Mouse (Mus musculus) right cerebral cortex, postnatal 36 days (tissue): Measurements from ENCODE around the gene Higd1a.

Experiments used
- DNase-seq, 2 experiments: peaks; one replicate each; pipeline ENCODE4 v3.0.0; 2022; ENCODE audit warnings: low spot score in 2 of 2, mixed read lengths in 1 of 2

The Higd1a gene

DNA sequence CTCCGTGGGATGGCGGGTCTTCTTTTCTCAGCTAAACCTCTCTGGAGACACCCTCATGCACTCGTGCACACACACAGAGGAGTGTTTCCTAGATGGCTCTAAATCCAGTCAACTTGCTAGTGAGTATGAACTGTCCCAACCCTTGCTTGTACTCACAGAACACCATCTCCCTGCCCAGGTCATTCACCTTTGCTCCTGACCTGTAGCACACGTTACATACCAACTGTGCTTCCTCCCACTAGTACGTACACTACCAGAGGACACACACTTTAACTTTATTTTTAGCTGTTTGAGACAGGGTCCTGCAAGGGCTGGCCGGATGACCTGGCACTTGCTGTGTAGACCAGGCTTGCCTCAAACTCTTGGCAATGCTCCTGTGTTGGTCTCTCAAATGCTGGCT, 20.2 kb downstream of the Higd1a start:
- DNase-seq, result no peak

- no peak for DNase-seq
These were observed 24.3 kb downstream of the Higd1a start for GRCm38 (mm10) chr9:121833825-121834224.

- peak; percentile 72 to 75 for DNase-seq
These were observed 27.2 kb downstream of the Higd1a start for GRCm38 (mm10) chr9:121830956-121831293.

GRCm38 (mm10) chr9:121830243-121830955, 27.8 kb downstream of the Higd1a start:
- DNase-seq, result no peak

GRCm38 (mm10) chr9:121829270-121829992, 28.7 kb downstream of the Higd1a start:
- no peak for DNase-seq

DNA sequence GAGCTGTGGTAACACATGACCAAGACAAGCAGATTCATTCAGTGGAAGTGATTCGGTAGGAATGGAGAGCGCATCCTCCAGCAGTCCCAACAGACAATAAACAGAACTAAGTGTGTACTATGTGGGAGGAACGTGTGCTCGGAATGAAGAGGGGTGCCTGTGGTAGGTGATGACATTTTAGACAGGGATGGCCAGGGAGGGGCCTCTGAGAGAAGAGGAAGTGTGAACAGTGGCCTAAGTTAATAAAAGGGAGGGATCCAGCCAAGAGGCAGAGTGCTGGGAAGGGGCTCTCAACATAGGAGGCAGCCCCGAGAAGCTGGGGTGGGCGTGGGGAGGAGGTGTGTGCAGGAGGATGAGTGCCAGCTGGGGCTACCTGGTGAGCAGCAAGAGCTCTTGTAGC, 29.8 kb downstream of the Higd1a start:
- DNase-seq, result no peak

DNA sequence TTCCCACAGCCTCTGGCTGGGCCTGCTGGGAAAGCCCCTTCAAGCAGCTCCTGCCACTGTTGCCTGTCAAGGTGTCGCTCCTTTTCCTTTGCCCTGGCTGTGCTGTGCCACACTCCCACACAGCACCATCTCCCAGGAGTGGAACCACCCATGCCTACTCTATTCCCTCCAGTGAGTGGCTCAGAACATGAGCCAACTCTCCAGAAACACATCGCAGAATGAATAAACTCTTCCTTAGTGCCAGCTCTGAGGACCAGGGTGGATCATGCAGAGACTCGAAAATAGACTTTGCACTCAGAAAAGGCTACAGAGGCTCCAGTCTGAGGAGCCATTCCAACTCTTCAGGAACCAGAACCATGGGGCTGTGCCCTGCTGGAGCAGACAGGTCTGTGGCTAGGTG, 31.8 kb downstream of the Higd1a start:
- DNase-seq, result peak in 1 of 2 experiments; percentile 56

DNA sequence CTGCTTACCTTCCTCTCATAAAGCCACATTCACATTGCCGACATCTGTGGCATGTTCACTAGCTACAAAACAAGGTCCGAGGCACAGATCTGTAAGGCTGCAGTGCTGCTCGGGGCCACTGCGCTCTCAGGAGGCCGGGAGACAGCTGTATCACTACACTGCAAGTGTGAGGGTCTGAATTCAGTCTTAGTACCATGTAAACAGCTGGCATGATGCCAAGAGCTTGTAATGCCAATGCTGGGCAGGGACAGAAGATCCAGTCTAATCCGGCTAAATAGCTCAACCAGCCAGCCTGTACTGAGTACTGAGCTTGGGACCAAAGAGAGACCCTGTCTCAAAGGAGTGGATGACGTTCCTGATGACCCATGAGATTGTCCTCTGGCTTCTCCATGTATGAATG, 34.2 kb downstream of the Higd1a start:
- no peak for DNase-seq

GRCm38 (mm10) chr9:121823051-121823450, 35.1 kb downstream of the Higd1a start:
- DNase-seq, result no peak

- no peak for DNase-seq
These were observed 35.6 kb downstream of the Higd1a start for GRCm38 (mm10) chr9:121822585-121822991.

- no peak for DNase-seq
These were observed 37.4 kb downstream of the Higd1a start for GRCm38 (mm10) chr9:121820765-121821164.

DNA sequence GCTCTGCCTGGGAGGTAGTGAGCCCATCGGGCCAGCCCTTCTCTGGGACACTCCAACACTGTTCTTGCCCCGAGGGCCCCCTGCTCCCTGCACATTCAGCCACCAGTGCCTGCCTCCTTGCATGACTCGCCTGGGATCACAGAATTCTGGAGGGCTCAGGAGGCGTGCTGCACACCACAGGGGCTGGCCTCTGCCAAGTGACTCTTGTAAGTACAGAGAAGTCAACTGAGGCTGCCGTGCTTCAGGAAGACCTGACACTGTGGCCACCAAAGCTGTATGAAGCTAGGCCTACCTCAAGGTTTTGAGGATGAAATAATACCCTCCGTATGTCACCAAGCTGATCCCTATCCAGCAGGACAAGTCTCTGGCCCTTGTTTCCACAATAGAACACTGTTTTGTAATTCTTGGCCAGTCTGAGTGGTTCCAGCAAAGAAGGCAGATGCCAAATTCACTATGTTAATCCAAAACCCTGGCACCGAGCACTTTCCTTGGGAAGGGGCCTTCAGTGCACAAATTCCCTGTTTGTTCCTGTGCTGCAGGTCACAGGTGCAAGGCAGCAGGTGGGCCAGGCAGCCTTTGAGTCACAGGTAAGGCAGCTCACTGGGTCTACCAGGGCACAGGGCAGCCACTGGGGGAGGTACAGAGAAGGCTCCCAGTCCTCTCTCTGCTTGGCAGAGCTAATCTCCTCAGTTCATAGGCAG, 38.2 kb downstream of the Higd1a start:
- no peak for DNase-seq

DNA sequence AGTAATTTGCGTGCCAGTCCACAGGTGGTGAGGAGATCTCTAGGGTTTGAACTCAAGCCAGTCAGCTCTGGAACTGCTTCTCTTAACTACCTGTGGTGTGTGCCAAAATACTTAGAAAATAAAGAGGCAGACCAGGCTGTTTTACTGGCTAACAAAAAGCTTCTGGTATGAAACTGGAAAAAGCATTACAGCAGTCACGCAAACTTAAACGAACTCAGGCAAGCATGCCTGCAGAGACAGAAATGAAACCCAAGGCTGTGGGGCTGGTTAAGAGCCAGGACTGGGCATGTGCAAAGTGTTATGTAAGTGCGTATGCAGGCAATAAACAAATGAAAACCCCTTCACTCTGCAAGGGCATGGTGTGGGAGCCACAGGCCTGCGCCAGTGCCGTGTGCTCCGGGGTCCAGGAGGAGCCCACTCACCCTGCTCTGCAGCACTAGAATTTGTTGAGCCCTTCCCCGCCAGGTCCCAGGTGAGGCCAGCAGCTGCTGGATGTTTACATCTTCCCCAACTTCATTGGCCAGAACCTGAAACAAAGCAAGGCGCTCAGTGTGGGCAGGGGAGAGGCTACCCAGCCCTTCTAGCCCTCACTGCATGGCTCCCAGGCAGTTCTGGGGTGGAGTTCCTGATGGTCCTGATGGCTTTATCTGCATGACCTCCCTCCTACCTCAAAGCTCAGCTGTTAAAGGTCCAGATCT, 38.9 kb downstream of the Higd1a start:
- DNase-seq, result no peak

- no peak for DNase-seq
These were observed 43.0 kb downstream of the Higd1a start for GRCm38 (mm10) chr9:121815183-121815582.

DNA sequence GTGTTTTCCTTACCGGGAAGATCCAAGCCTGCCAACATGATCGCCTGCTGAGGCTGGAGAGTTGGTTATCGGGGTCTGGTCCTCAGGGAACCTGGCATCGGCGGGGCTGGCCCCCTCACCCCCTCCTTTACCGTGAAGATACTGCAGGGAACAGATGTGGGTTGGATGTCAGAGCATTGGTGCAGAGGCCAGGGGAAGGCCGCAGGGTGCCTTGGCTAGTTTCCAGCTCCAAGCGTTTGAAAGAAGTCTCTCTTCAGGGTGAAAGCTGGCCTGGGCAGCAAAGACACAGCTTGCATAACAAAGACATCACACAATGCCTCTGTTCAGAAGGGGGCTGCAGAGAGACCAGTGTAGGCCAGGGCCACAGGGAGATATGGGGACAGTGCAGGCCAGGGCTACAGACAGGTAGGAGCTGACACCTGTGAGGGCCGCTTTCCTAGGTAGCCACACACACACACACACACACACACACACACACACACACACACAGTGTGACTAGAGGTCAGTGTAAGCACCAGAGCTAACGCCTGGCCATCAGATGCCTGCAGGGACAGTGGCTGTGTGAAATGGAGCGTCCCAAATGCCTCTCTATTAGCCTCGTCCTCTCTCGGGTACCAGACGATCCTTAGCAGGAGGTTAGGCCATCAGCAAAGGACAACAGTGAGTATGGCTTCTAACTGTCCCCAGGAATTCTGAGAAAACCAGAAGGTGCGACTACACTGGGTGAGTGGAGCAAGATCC, 47.9 kb downstream of the Higd1a start:
- DNase-seq, result peak in 1 of 2 experiments; percentile 58

DNA sequence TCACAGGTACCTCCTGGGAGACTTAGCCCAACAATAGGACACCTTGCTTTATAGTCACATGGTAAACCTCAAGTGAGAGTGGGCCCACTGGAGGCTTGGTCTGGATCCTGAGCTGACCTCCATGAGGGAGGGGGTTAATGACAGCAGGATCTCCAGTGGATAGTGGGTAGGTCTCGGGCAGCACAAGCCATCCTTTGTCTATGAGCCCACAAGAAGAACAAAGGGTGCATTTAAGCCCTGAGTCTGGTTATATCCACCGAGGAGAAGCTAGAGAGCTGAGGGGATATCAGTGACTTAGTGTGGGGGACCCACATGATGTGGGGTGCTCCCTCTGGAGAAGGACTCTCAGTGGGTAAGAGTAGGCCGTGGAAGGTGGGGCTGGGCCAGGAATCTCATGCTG, 49.7 kb downstream of the Higd1a start:
- DNase-seq, result no peak

GRCm38 (mm10) chr9:121807947-121808346, 50.2 kb downstream of the Higd1a start:
- no peak for DNase-seq

GRCm38 (mm10) chr9:121807546-121807945, 50.6 kb downstream of the Higd1a start:
- DNase-seq, result no peak

DNA sequence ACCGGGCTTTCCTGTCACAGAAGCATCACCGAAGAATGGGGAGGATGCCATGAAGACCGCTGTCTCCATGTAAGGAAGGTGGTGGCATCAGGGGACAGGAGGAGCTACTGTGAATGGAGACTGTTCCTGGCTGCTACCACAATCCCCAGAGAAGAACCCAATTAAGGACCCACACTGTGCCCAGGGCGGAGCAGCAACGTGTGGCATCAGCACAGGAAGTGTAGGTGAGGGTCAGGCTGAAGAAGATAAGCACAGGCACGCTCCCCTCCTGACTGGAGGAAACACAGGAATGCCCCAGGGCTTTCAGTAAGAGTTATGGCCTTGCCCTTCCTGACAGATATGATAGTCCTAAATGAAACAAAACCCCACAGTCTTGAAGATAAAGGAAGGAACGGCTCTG, 55.4 kb downstream of the Higd1a start:
- DNase-seq, result no peak

DNA sequence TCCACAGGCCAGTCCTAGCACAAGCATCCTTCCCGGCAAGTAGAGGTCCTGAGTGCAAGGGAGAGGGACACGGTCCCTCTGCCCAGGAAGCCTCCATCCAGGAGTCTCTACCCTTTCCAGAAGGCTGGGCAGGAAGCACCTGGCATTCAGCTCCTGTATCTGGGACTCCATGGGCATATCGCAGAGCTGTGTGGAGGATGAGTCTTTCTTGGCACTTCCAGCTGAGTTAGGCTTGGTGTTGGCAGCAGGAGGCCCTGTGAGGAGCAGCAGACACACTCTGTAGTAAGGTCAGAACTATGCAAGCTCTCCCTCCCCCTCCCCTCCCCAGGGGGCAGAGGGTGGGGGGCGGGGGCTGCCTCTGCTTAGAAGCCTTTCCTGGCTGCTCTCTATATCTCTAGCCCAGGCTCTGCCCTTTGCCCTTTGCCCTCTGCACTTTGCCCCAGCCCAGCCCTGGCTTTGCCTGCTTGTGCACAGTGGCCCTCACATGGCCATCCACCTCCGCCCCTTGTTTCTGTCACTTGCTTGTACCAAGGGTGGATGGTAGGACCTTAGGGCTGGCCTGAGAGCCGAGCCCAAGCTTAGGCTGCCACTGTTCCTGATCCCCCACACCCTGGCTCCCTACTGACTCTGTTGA, 59.2 kb downstream of the Higd1a start:
- DNase-seq, result no peak
